Mouse (Mus musculus): ENCODE results near the gene Ptges. TPM values are rescaled to one million over a fixed set of nuclear protein-coding genes. Genes with fewer than 3 reads are reported as not detected.

The Ptges gene
- total RNA-seq, 2 experiments from 2014 or later, result 1.1 to 2.3 TPM

- intact Hi-C loops (cut with DNase I), result no loop called here
- DNase-seq, result no peak
These were observed 67.6 kb downstream of the Ptges start for GRCm38 (mm10) chr2:30862081-30862480.

GRCm38 (mm10) chr2:30859782-30860181 is 69.9 kb downstream of the Ptges start:
- intact Hi-C loops (cut with DNase I), result no loop called here

GRCm38 (mm10) chr2:30857076-30857475 is 72.6 kb downstream of the Ptges start:
- DNase-seq, result no peak
- intact Hi-C loops (cut with DNase I), result no loop called here

More at GRCm38 (mm10) chr2:30859782-30860181, 69.9 kb downstream of the Ptges start:
- DNase-seq, result no peak

GRCm38 (mm10) chr2:30852771-30853313 is 76.8 kb downstream of the Ptges start:
- DNase-seq, result no peak
- intact Hi-C loops (cut with DNase I), result no loop called here

- no peak for DNase-seq
- intact Hi-C loops (cut with DNase I), result no loop called here
These were observed 79.1 kb downstream of the Ptges start for GRCm38 (mm10) chr2:30850581-30850980.

GRCm38 (mm10) chr2:30848184-30848583 is 81.5 kb downstream of the Ptges start:
- intact Hi-C loops (cut with DNase I), result no loop called here
- DNase-seq, result no peak

- no peak for DNase-seq
- intact Hi-C loops (cut with DNase I), result no loop called here
These were observed 82.9 kb downstream of the Ptges start for GRCm38 (mm10) chr2:30846723-30847122.

- DNase-seq, result no peak
- intact Hi-C loops (cut with DNase I), result no loop called here
These were observed 83.4 kb downstream of the Ptges start for GRCm38 (mm10) chr2:30846236-30846635.

- peak in 1 of 2 experiments; percentile 46 for DNase-seq
- intact Hi-C loops (cut with DNase I), result no loop called here
These were observed 84.3 kb downstream of the Ptges start for GRCm38 (mm10) chr2:30845152-30846070.

- DNase-seq, result no peak
- intact Hi-C loops (cut with DNase I), result no loop called here
These were observed 87.0 kb downstream of the Ptges start for GRCm38 (mm10) chr2:30842615-30843014.

Other genes with a start within 250 kb of the Ptges start
- 1 to 10 TPM in 1 of 2 experiments, under 1 TPM in 1; 0.93 to 1.7 TPM for gene 1700001O22Rik, start 126.2 kb downstream of the Ptges start, total RNA-seq (2021)
- gene Ntmt1, start 122.0 kb downstream of the Ptges start, total RNA-seq (2021), result 10 to 100 TPM; 41.3 to 41.9 TPM
- gene Asb6, start 99.5 kb downstream of the Ptges start, total RNA-seq (2021), result 10 to 100 TPM; 12.0 to 13.5 TPM
- gene Prrx2, start 94.9 kb downstream of the Ptges start, total RNA-seq (2021), result 1 to 10 TPM; 3.1 to 4.9 TPM
- gene Tor1b, start 23.1 kb upstream of the Ptges start, total RNA-seq (2021), result 10 to 100 TPM; 29.3 to 34.0 TPM
- gene Tor1a, start 38.1 kb upstream of the Ptges start, total RNA-seq (2021), result 10 to 100 TPM; 18.9 to 20.7 TPM
- gene BC005624, start 52.3 kb upstream of the Ptges start, total RNA-seq (2021), result 10 to 100 TPM; 19.2 to 19.9 TPM
- 10 to 100 TPM; 58.5 to 61.1 TPM for gene Usp20, start 52.4 kb upstream of the Ptges start, total RNA-seq (2021)
- gene Fnbp1, start 212.1 kb upstream of the Ptges start, total RNA-seq (2021), result 10 to 100 TPM; 48.6 to 60.9 TPM
- 10 to 100 TPM; 42.1 to 42.3 TPM for gene Gpr107, start 222.5 kb upstream of the Ptges start, total RNA-seq (2021)